Mouse (Mus musculus): ENCODE measurements around the gene Tent5c. TPM values are rescaled to one million over a fixed set of nuclear protein-coding genes. Genes with fewer than 3 reads are reported as not detected.
A peak's percentile ranks its signal among the peaks of the same experiment; 100 is the strongest.

The Tent5c gene
- polyA plus RNA-seq, 1 experiment from 2014 or later = 3.0 TPM

DNA sequence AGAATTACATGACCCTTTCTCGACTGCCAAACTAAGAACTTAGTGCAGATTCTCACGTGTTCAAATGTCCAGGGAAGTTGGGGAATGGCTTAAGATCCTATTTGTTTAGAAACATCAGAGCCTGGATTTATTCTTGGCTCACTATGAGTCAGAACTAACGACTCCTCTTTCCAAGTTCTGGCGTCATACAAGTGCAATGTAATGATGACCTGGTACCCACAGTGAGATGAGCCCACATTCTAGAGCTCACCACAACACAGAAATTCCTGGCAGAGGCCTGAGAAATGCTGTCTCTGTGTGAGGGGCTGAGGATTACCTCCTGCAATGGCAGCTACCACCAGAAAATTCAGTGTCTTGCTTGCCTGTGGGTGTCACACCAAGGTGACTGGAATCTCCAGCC lies 18.1 kb upstream of the Tent5c start:
- Histone ChIP-seq H3K36me3 (no peaks in the 10 kb centered on the region), H3K27me3 (replicated peaks) (no peaks in the 10 kb centered on the region), H3K4me2 (no peak overlapping the region), H3K4me3 (replicated peaks) (no peak overlapping the region), H3K9ac (replicated peaks) (no peak overlapping the region), H3K9me3 (replicated peaks) (no peaks in the 10 kb centered on the region), H3K4me1 (no peaks in the 10 kb centered on the region), H3K27ac (replicated peaks) (no peak overlapping the region)
- WGBS = 89% methylated on average over 4 of the region's 4 CpGs
- no peak for ATAC-seq (ENCODE audit: low FRiP score)

DNA sequence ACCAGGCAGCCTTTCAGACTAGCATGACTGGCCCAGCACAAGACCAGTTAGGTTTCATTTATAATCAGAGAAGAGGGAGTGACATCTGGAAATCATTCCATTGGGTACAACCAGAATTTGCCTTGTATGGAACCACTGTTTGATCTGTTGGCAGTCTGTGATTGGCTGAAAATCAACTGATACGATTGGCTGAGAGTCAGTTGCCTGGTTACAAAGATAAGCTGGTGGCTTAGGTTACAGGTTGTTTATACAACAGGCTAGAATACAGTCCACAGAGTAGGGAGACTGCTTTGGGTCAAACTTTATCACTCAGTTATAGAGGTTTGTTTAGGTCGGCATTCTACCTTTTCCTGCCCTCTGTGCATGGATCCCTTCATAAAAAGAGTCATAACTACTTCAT lies 17.6 kb upstream of the Tent5c start:
- Histone ChIP-seq H3K36me3 (no peaks in the 10 kb centered on the region), H3K27ac (replicated peaks) (no peak overlapping the region), H3K9ac (replicated peaks) (no peak overlapping the region), H3K4me1 (no peaks in the 10 kb centered on the region), H3K9me3 (replicated peaks) (no peaks in the 10 kb centered on the region), H3K4me3 (replicated peaks) (no peak overlapping the region), H3K27me3 (replicated peaks) (no peaks in the 10 kb centered on the region), H3K4me2 (no peak overlapping the region)
- WGBS = 85% methylated on average over 2 of the region's 2 CpGs
- no peak for ATAC-seq (ENCODE audit: low FRiP score)

- Histone ChIP-seq H3K9ac (replicated peaks) (no peak overlapping the region), H3K4me1 (no peaks in the 10 kb centered on the region), H3K4me2 (no peak overlapping the region), H3K4me3 (replicated peaks) (no peak overlapping the region), H3K36me3 (no peaks in the 10 kb centered on the region), H3K27me3 (replicated peaks) (no peaks in the 10 kb centered on the region), H3K27ac (replicated peaks) (no peak overlapping the region), H3K9me3 (replicated peaks) (no peaks in the 10 kb centered on the region)
- ATAC-seq (ENCODE audit: low FRiP score) = no peak
- 78% methylated on average over 6 of the region's 6 CpGs for WGBS
Observed at GRCm38 (mm10) chr3:100503882-100504281, 14.8 kb upstream of the Tent5c start.

- Histone ChIP-seq H3K27ac (replicated peaks) (no peak overlapping the region), H3K4me1 (no peaks in the 10 kb centered on the region), H3K36me3 (no peaks in the 10 kb centered on the region), H3K27me3 (replicated peaks) (no peaks in the 10 kb centered on the region), H3K9ac (replicated peaks) (no peak overlapping the region), H3K9me3 (replicated peaks) (no peaks in the 10 kb centered on the region), H3K4me2 (no peak overlapping the region), H3K4me3 (replicated peaks) (no peak overlapping the region)
- 89% methylated on average over 6 of the region's 6 CpGs for WGBS
- no peak for ATAC-seq (ENCODE audit: low FRiP score)
Observed at GRCm38 (mm10) chr3:100502516-100502915, 13.4 kb upstream of the Tent5c start.

DNA sequence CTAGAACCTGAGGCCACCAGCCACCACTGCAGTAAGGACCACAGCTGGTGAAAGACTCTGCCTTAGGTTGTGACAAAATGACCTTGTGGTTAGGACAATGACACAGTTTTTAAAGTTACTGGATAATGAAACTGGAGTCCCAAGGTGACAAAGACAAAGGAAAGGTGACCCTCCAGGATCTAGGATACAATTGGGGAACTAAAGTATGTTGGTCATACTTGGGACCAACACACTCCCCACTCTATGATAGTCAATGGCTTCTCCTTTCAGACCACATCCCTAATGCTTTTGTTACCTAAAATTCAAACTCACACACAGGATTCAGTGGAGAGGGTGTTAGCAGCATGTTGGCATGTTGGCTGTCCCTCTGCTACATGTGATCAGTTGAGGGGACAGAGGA lies 12.8 kb upstream of the Tent5c start:
- H3K4me3 ChIP-seq (replicated peaks) = no peak overlapping the region
- no peaks in the 10 kb centered on the region for H3K9me3 ChIP-seq (replicated peaks)
- no peak overlapping the region for H3K4me2 ChIP-seq
- H3K36me3 ChIP-seq = no peaks in the 10 kb centered on the region
- H3K4me1 ChIP-seq = no peaks in the 10 kb centered on the region
- no peak overlapping the region for H3K27ac ChIP-seq (replicated peaks)
- no peak overlapping the region for H3K9ac ChIP-seq (replicated peaks)
- H3K27me3 ChIP-seq (replicated peaks) = no peaks in the 10 kb centered on the region
- no peak for ATAC-seq (ENCODE audit: low FRiP score)

- H3K9me3 ChIP-seq (replicated peaks) = no peaks in the 10 kb centered on the region
- H3K4me1 ChIP-seq = no peaks in the 10 kb centered on the region
- no peak overlapping the region for H3K4me3 ChIP-seq (replicated peaks)
- no peaks in the 10 kb centered on the region for H3K36me3 ChIP-seq
- 76% methylated on average over 3 of the region's 3 CpGs for WGBS
- H3K9ac ChIP-seq (replicated peaks) = no peak overlapping the region
- no peak overlapping the region for H3K27ac ChIP-seq (replicated peaks)
- H3K4me2 ChIP-seq = no peak overlapping the region
- H3K27me3 ChIP-seq (replicated peaks) = peaks cover 3% of the 10 kb centered on the region; the same call in 1 of the 2 replicates
- no peak for ATAC-seq (ENCODE audit: low FRiP score)
Observed at GRCm38 (mm10) chr3:100496081-100496480, 7.0 kb upstream of the Tent5c start.

- Histone ChIP-seq H3K4me2 (no peak overlapping the region), H3K9me3 (replicated peaks) (no peaks in the 10 kb centered on the region), H3K4me3 (replicated peaks) (no peak overlapping the region), H3K27me3 (replicated peaks) (peaks cover 6% of the 10 kb centered on the region), H3K36me3 (no peaks in the 10 kb centered on the region), H3K4me1 (no peaks in the 10 kb centered on the region), H3K9ac (replicated peaks) (no peak overlapping the region), H3K27ac (replicated peaks) (no peak overlapping the region)
- no peak for ATAC-seq (ENCODE audit: low FRiP score)
- WGBS = 93% methylated on average over 16 of the region's 16 CpGs
Observed at GRCm38 (mm10) chr3:100495456-100495855, 6.3 kb upstream of the Tent5c start.

DNA sequence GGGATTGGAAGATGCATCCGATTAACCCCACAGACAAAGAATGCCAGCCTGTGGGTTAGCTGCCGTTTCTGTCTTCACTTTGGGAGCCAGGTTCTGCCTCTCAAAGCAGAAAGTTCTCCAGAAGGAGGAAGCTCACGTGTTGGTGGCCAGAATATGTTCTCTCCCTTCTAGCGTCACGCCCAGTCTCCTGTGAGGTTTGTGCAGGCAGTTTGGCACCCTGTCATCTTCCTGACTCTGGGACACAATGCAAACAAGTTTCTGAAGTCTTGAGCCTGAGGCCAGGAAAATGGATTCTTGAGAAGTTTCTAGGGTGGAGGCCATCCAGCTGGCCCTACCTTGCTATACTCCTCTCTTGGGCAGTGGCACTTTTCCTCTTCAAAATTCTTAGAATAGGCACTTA lies 5.8 kb upstream of the Tent5c start:
- Histone ChIP-seq H3K27ac (replicated peaks) (no peak overlapping the region), H3K4me3 (replicated peaks) (no peak overlapping the region), H3K4me2 (no peak overlapping the region), H3K27me3 (replicated peaks) (peaks cover 11% of the 10 kb centered on the region), H3K9me3 (replicated peaks) (no peaks in the 10 kb centered on the region), H3K9ac (replicated peaks) (no peak overlapping the region), H3K36me3 (no peaks in the 10 kb centered on the region), H3K4me1 (peaks cover 2% of the 10 kb centered on the region)
- WGBS = 92% methylated on average over 5 of the region's 5 CpGs
- no peak for ATAC-seq (ENCODE audit: low FRiP score)

DNA sequence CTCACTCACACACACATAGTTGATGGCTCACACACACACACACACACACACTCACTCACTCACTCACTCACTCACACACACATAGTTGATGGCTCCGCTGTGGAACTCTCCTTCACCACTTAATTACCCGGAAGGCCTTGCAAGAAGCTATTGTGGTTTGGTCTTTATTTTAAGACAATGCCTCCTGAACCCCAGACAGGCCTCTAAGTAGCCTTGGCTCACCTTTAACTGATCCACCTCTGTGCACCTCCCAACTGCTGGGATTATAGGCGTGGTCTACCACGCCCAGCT lies 831 bp upstream of the Tent5c start:
- ATAC-seq (ENCODE audit: low FRiP score) = no peak
- peak overlapping the region; percentile 73; the same call in 1 of the 2 replicates for H3K4me3 ChIP-seq (replicated peaks)
- no peaks in the 10 kb centered on the region for H3K9me3 ChIP-seq (replicated peaks)

DNA sequence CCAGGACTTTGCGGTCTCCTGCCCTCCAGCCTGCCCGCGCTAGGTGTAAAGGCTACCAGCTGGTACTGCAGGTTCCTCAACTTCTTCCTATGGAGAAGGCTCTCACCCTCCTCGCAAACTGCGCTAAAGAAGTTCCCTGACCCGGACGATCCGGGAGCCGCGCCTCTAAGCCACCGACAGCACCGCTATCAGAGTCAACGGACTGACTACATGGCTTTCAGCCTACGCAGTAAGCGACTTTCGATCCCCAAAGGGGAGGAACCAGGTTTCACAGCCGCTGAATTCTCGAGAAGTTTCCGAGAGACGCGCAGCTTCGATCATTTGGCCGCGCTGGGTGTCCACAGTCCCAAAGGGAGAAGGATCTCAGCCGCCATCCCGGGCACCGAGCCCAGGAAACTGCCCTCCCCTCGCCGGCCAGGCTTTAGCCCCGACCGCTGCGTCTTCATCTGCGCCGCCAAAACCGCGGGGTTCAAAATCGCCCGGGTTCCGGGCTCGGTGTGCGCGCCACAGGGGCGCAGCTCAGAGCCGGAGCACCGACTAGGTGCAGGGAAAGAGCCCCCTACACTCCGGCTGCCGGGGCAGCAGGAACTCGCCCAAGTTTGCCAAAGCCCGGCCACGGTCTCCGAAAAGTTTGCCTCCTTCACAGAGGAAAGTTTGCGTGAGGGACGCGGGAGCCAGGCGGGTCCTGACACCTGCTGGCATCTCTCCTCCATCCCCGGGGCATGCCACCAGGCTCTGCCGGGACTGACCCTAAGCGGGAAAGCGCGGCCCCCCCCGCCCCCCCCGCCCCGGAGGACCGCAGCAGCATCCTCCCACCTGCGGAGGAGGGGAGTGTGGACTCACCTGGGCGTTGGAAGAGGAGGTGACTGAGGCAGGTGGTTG lies 632 bp downstream of the Tent5c start:
- Histone ChIP-seq H3K9ac (replicated peaks) (peak overlapping the region; percentile 51), H3K9me3 (replicated peaks) (no peaks in the 10 kb centered on the region), H3K36me3 (no peaks in the 10 kb centered on the region), H3K27ac (replicated peaks) (no peak overlapping the region), H3K4me2 (peak overlapping the region; percentile 99), H3K4me3 (replicated peaks) (peak overlapping the region; percentile 73), H3K4me1 (peaks cover 23% of the 10 kb centered on the region), H3K27me3 (replicated peaks) (peaks cover 50% of the 10 kb centered on the region)
- whole genome bisulfite sequencing = under 1% methylated on average over 66 of the region's 66 CpGs
- ATAC-seq (ENCODE audit: low FRiP score) = peak; percentile 14

More for the DNA sequence above, 831 bp upstream of the Tent5c start:
- Histone ChIP-seq H3K27ac (replicated peaks) (no peak overlapping the region), H3K27me3 (replicated peaks) (peaks cover 50% of the 10 kb centered on the region), H3K9ac (replicated peaks) (no peak overlapping the region), H3K4me2 (peak overlapping the region; percentile 99), H3K36me3 (no peaks in the 10 kb centered on the region), H3K4me1 (peaks cover 23% of the 10 kb centered on the region)
- WGBS = 18% methylated on average over 4 of the region's 4 CpGs

- Histone ChIP-seq H3K27me3 (replicated peaks) (peaks cover 50% of the 10 kb centered on the region), H3K9me3 (replicated peaks) (no peaks in the 10 kb centered on the region), H3K36me3 (no peaks in the 10 kb centered on the region)
Observed at GRCm38 (mm10) chr3:100487046-100487445, 2.1 kb downstream of the Tent5c start.

DNA sequence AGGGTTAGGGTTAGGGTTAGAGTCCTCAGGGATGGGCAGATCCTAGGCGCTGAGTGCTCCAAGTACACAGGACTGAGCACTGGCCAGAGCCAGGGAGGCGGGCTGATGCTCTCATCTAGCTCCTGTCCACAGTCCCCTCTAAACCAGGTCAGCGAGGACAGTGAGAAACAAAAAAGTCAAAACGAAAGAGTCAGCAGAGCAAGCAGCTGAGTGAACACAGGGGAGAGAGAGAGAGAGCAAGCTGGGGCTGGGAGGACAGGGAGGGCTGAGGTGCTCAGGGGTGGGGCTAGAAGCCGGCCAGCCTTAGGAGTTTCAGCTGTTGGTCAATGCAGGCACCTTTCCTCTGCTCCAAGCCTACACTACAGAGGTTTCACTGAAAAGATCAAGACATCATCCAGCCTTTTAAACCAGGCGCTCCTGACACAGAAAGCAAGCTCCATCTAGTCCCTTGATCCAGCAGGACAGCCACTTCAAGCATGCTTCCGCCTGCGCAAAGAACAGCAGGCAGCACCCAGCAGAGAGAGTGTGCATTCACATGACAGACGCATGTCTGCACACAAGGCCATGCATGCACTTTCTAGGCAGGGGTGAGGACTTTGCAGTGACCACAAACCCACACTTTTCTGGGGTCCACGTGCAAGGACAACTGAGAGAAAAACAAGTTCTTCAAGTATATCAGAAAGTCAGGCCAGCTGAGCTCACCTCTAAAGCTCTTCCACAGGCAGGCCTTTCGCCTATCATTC lies 3.6 kb downstream of the Tent5c start:
- H3K4me3 ChIP-seq (replicated peaks) = no peak overlapping the region
- peaks cover 45% of the 10 kb centered on the region for H3K27me3 ChIP-seq (replicated peaks)
- WGBS = 64% methylated on average over 11 of the region's 11 CpGs
- no peaks in the 10 kb centered on the region for H3K9me3 ChIP-seq (replicated peaks)
- no peak overlapping the region for H3K27ac ChIP-seq (replicated peaks)
- H3K9ac ChIP-seq (replicated peaks) = no peak overlapping the region
- no peaks in the 10 kb centered on the region for H3K36me3 ChIP-seq
- no peak overlapping the region for H3K4me2 ChIP-seq
- no peak for ATAC-seq (ENCODE audit: low FRiP score)
- H3K4me1 ChIP-seq = peaks cover 23% of the 10 kb centered on the region

More at GRCm38 (mm10) chr3:100487046-100487445, 2.1 kb downstream of the Tent5c start:
- no peak overlapping the region for H3K4me2 ChIP-seq
- H3K4me3 ChIP-seq (replicated peaks) = no peak overlapping the region
- 83% methylated on average over 2 of the region's 2 CpGs for WGBS
- ATAC-seq (ENCODE audit: low FRiP score) = no peak
- peaks cover 23% of the 10 kb centered on the region for H3K4me1 ChIP-seq
- no peak overlapping the region for H3K9ac ChIP-seq (replicated peaks)
- H3K27ac ChIP-seq (replicated peaks) = no peak overlapping the region
